Mouse (Mus musculus): ENCODE results near the gene Cdk5. TPM values are rescaled to one million over a fixed set of nuclear protein-coding genes. Genes with fewer than 3 reads are reported as not detected.

The Cdk5 gene
- polyA plus RNA-seq, 1 experiment from 2014 or later = 31.1 TPM

GRCm38 (mm10) chr5:24416222-24416736, 7.1 kb downstream of the Cdk5 start:
- H3K4me2 ChIP-seq (replicated peaks; ENCODE audit: low read depth, low read length) = peak overlapping the region; percentile 28
- peak; percentile 84 for ATAC-seq

GRCm38 (mm10) chr5:24413938-24414337, 9.4 kb downstream of the Cdk5 start:
- 69% methylated on average over 13 of the region's 13 CpGs for WGBS
- Histone ChIP-seq H3K27me3 (replicated peaks; ENCODE audit: insufficient read depth, low read length) (no peaks in the 10 kb centered on the region), H3K4me3 (ENCODE audit: low read depth, low read length) (no peak overlapping the region), H3K4me2 (replicated peaks; ENCODE audit: low read depth, low read length) (no peak overlapping the region), H3K9ac (replicated peaks; ENCODE audit: low read depth) (no peak overlapping the region), H3K36me3 (ENCODE audit: insufficient read depth, low read length) (no peaks in the 10 kb centered on the region), H3K4me1 (ENCODE audit: insufficient read depth, low read depth, low read length) (no peaks in the 10 kb centered on the region), H3K27ac (ENCODE audit: low read length) (no peak overlapping the region), H3K9me3 (ENCODE audit: low read length) (no peaks in the 10 kb centered on the region)
- ATAC-seq (no peak), DNase-seq (ENCODE audit: low spot score) (no peak)
- no peak for TF ChIP-seq CTCF (IDR thresholded peaks at IDR 0.05)
- TF ChIP-seq EP300 (IDR thresholded peaks at IDR 0.05) = no peak

More at GRCm38 (mm10) chr5:24416222-24416736, 7.1 kb downstream of the Cdk5 start:
- no peaks in the 10 kb centered on the region for H3K27me3 ChIP-seq (replicated peaks; ENCODE audit: insufficient read depth, low read length)
- H3K4me3 ChIP-seq (ENCODE audit: low read depth, low read length) = no peak overlapping the region
- H3K9ac ChIP-seq (replicated peaks; ENCODE audit: low read depth) = no peak overlapping the region
- H3K4me1 ChIP-seq (ENCODE audit: insufficient read depth, low read depth, low read length) = no peaks in the 10 kb centered on the region
- 4% methylated on average over 21 of the region's 21 CpGs for WGBS
- no peak overlapping the region for H3K27ac ChIP-seq (ENCODE audit: low read length)
- no peak for TF ChIP-seq EP300 (IDR thresholded peaks at IDR 0.05)
- peak; percentile 78 for TF ChIP-seq CTCF (IDR thresholded peaks at IDR 0.05)
- DNase-seq (ENCODE audit: low spot score) = peak; percentile 90
- no peaks in the 10 kb centered on the region for H3K9me3 ChIP-seq (ENCODE audit: low read length)
- 0 out of 2 replicates have a peak, but pooled peaks cover 7% of the 10 kb centered on the region for H3K36me3 ChIP-seq (ENCODE audit: insufficient read depth, low read length)

- 42% methylated on average over 11 of the region's 11 CpGs for WGBS
- H3K27me3 ChIP-seq (replicated peaks; ENCODE audit: insufficient read depth, low read length) = no peaks in the 10 kb centered on the region
- no peaks in the 10 kb centered on the region for H3K36me3 ChIP-seq (ENCODE audit: insufficient read depth, low read length)
- TF ChIP-seq CTCF (IDR thresholded peaks at IDR 0.05) (no peak), EP300 (IDR thresholded peaks at IDR 0.05) (no peak)
- H3K27ac ChIP-seq (ENCODE audit: low read length) = no peak within 1 kb of the TSS
- no peak within 1 kb of the TSS for H3K4me3 ChIP-seq (ENCODE audit: low read depth, low read length)
- no peak within 1 kb of the TSS for H3K4me2 ChIP-seq (replicated peaks; ENCODE audit: low read depth, low read length)
- no peaks in the 10 kb centered on the region for H3K9me3 ChIP-seq (ENCODE audit: low read length)
- no peaks in the 10 kb centered on the region for H3K4me1 ChIP-seq (ENCODE audit: insufficient read depth, low read depth, low read length)
- DNase-seq (ENCODE audit: low spot score) = no peak
- H3K9ac ChIP-seq (replicated peaks; ENCODE audit: low read depth) = no peak within 1 kb of the TSS
- ATAC-seq = no peak
These were observed 10.2 kb downstream of the Cdk5 start, which contains the start of gene Asic3 for GRCm38 (mm10) chr5:24413042-24413693. Gene Asic3 (plus strand): TSS chr5:24413392.

- Histone ChIP-seq H3K9me3 (ENCODE audit: low read length) (no peaks in the 10 kb centered on the region), H3K36me3 (ENCODE audit: insufficient read depth, low read length) (no peaks in the 10 kb centered on the region), H3K4me3 (ENCODE audit: low read depth, low read length) (no peak overlapping the region), H3K9ac (replicated peaks; ENCODE audit: low read depth) (no peak overlapping the region), H3K4me2 (replicated peaks; ENCODE audit: low read depth, low read length) (no peak overlapping the region), H3K4me1 (ENCODE audit: insufficient read depth, low read depth, low read length) (no peaks in the 10 kb centered on the region), H3K27me3 (replicated peaks; ENCODE audit: insufficient read depth, low read length) (no peaks in the 10 kb centered on the region), H3K27ac (ENCODE audit: low read length) (no peak overlapping the region)
- WGBS = 90% methylated on average over 2 of the region's 2 CpGs
- no peak for DNase-seq (ENCODE audit: low spot score)
- TF ChIP-seq CTCF (IDR thresholded peaks at IDR 0.05) (no peak), EP300 (IDR thresholded peaks at IDR 0.05) (no peak)
- ATAC-seq = no peak
These were observed 11.3 kb downstream of the Cdk5 start for GRCm38 (mm10) chr5:24412063-24412462.

GRCm38 (mm10) chr5:24409466-24409865, 13.9 kb downstream of the Cdk5 start:
- Histone ChIP-seq H3K36me3 (ENCODE audit: insufficient read depth, low read length) (peaks cover 5% of the 10 kb centered on the region; the same call in 1 of the 2 replicates), H3K4me1 (ENCODE audit: insufficient read depth, low read depth, low read length) (no peaks in the 10 kb centered on the region), H3K9me3 (ENCODE audit: low read length) (no peaks in the 10 kb centered on the region), H3K4me3 (ENCODE audit: low read depth, low read length) (no peak overlapping the region), H3K27ac (ENCODE audit: low read length) (no peak overlapping the region), H3K27me3 (replicated peaks; ENCODE audit: insufficient read depth, low read length) (no peaks in the 10 kb centered on the region), H3K9ac (replicated peaks; ENCODE audit: low read depth) (no peak overlapping the region), H3K4me2 (replicated peaks; ENCODE audit: low read depth, low read length) (no peak overlapping the region)
- ATAC-seq (no peak), DNase-seq (ENCODE audit: low spot score) (no peak)
- TF ChIP-seq EP300 (IDR thresholded peaks at IDR 0.05) (no peak), CTCF (IDR thresholded peaks at IDR 0.05) (no peak)
- WGBS = 73% methylated on average over 2 of the region's 2 CpGs

- WGBS = 70% methylated on average over 13 of the region's 13 CpGs
- no peak overlapping the region for H3K27ac ChIP-seq (ENCODE audit: low read length)
- DNase-seq (ENCODE audit: low spot score) = no peak
- no peak for ATAC-seq
- peaks cover 5% of the 10 kb centered on the region; the same call in 1 of the 2 replicates for H3K36me3 ChIP-seq (ENCODE audit: insufficient read depth, low read length)
- H3K4me1 ChIP-seq (ENCODE audit: insufficient read depth, low read depth, low read length) = no peaks in the 10 kb centered on the region
- H3K9ac ChIP-seq (replicated peaks; ENCODE audit: low read depth) = no peak overlapping the region
- H3K4me3 ChIP-seq (ENCODE audit: low read depth, low read length) = no peak overlapping the region
- no peaks in the 10 kb centered on the region for H3K9me3 ChIP-seq (ENCODE audit: low read length)
- TF ChIP-seq EP300 (IDR thresholded peaks at IDR 0.05) (no peak), CTCF (IDR thresholded peaks at IDR 0.05) (no peak)
- H3K4me2 ChIP-seq (replicated peaks; ENCODE audit: low read depth, low read length) = no peak overlapping the region
- H3K27me3 ChIP-seq (replicated peaks; ENCODE audit: insufficient read depth, low read length) = no peaks in the 10 kb centered on the region
These were observed 14.7 kb downstream of the Cdk5 start for GRCm38 (mm10) chr5:24408651-24409050.
